Mouse (Mus musculus) liver, adult 2 months (tissue): Measurements from ENCODE around the gene Fez1.

Experiments used
- CTCF ChIP-seq: fragments of 200-500 bp; IDR thresholded peaks from 2 replicates; pipeline ENCODE4 v1.5.1; 2011; ENCODE audit warnings: low read depth, low read length, control low read depth
- POLR2A ChIP-seq: fragments of 200-500 bp; IDR thresholded peaks from 2 replicates; pipeline ENCODE4 v1.6.1; 2011; ENCODE audit warnings: low read length, control low read depth; ENCODE audit not compliant: insufficient read depth; ENCODE audit errors: extremely low read depth

- no peak for TF ChIP-seq POLR2A
- TF ChIP-seq CTCF, result no peak
Observed at GRCm38 (mm10) chr9:36831401-36831800, 9.7 kb downstream of the Fez1 start.
